Mouse (Mus musculus) limb, embryonic 14.5 days (tissue): ENCODE measurements at regions not wholly inside any gene's neighbourhood (a gene's known extent, or its start where the extent isn't known, plus 50 kb on each side); places are given as distances from the start of the nearest gene placed in this dataset.

Experiments
- ATAC-seq: fragments of 200-750 bp; cut with Nextera tagmentation; 2 replicates; pipeline ENCODE4 v1.8.0; 2017; ENCODE audit warnings: low read depth, moderate number of reproducible peaks, moderate TSS enrichment; ENCODE audit not compliant: low FRiP score
- DNase-seq: peaks from one replicate; pipeline ENCODE4 v3.0.0-alpha.2; 2015; ENCODE audit warnings: low spot score
- H3K27ac ChIP-seq: fragments of 300-500 bp; sonication (generic); replicated peaks from 2 replicates; pipeline ENCODE4 v1.5.1; 2014; ENCODE audit warnings: low read depth, mild to moderate bottlenecking, low read length, moderate library complexity, mixed read lengths
- H3K27me3 ChIP-seq: fragments of 300-500 bp; sonication (generic); 2 replicates; pipeline ENCODE4 v1.6.1; 2014; ENCODE audit warnings: low read length, mixed read lengths; ENCODE audit not compliant: control insufficient read depth, insufficient read depth
- H3K36me3 ChIP-seq: fragments of 300-500 bp; sonication (generic); 2 replicates; pipeline ENCODE4 v1.6.1; 2014; ENCODE audit warnings: mild to moderate bottlenecking, low read length, moderate library complexity, mixed read lengths; ENCODE audit not compliant: control insufficient read depth, insufficient read depth
- H3K4me1 ChIP-seq: fragments of 300-500 bp; sonication (generic); 2 replicates; pipeline ENCODE4 v1.6.1; 2014; ENCODE audit warnings: antibody characterized with exemption, low read length, mixed read lengths; ENCODE audit not compliant: control insufficient read depth, insufficient read depth
- H3K4me2 ChIP-seq: fragments of 300-500 bp; sonication (generic); replicated peaks from 2 replicates; pipeline ENCODE4 v1.6.1; 2014; ENCODE audit warnings: low read depth, mild to moderate bottlenecking, low read length, moderate library complexity; ENCODE audit not compliant: severe bottlenecking
- H3K4me3 ChIP-seq: fragments of 300-500 bp; sonication (generic); replicated peaks from 2 replicates; pipeline ENCODE4 v1.5.1; 2014; ENCODE audit warnings: low read length
- H3K9ac ChIP-seq: fragments of 300-500 bp; sonication (generic); 2 replicates; pipeline ENCODE4 v1.6.1; 2014; ENCODE audit warnings: mild to moderate bottlenecking, low read depth, low read length, moderate library complexity; ENCODE audit not compliant: severe bottlenecking
- H3K9me3 ChIP-seq: fragments of 300-500 bp; sonication (generic); 2 replicates; pipeline ENCODE4 v1.6.1; 2016; ENCODE audit warnings: low read length; ENCODE audit not compliant: control insufficient read depth
- POLR2A ChIP-seq: fragments of 200-500 bp; IDR thresholded peaks from 2 replicates; pipeline ENCODE4 v1.8.0; 2012; ENCODE audit warnings: inconsistent platforms, mild to moderate bottlenecking, moderate library complexity, borderline replicate concordance; ENCODE audit not compliant: insufficient read depth, insufficient read length; ENCODE audit errors: extremely low read depth
- WGBS: fragments of 180-500 bp; shearing (Covaris S2); extraction: QIAGEN DNeasy Blood & Tissue Kit; methylation state at CpG from one replicate; pipeline ENCODE4 v1.1.7; 2014; 5-methylcytosine and 5-hydroxymethylcytosine counted together

DNA sequence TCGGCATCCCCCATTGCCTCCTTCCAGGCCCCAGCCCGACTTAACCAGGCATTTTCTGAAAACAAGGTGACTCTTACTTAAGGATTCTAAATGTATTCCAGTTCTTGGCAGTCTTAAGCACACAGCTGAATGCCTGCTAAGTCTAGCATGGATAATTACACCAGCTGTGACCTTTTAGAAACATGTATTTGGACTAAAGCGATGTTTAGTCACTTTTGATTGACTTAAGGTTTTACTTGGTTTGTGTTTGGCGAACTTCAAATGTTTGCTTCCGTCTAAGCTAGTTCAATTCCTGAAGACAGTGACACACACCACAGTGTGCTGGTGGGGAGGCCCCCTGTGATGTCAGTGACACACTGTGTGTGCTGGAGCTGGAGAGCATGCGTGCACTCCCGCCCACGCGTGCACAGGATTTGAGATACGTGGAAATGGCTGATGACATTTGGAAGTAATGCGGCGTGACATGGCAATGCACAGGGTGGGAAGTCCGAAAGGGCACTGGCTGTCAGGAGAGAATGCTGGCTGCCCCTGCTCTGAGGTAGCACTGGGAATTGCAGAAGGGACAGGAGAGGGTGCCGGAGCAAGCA, 179.0 kb upstream of the Cdh13 start:
- no peak overlapping the region for H3K4me2 ChIP-seq
- no peak for ATAC-seq
- H3K9me3 ChIP-seq = no peaks in the 10 kb centered on the region
- peak; percentile 26 for DNase-seq
- 78% methylated on average over 14 of the region's 14 CpGs for WGBS
- peaks cover 13% of the 10 kb centered on the region; the same call in 1 of the 2 replicates for H3K4me1 ChIP-seq
- H3K27ac ChIP-seq = no peak overlapping the region
- no peak overlapping the region for H3K4me3 ChIP-seq
- no peaks in the 10 kb centered on the region for H3K36me3 ChIP-seq
- no peaks in the 10 kb centered on the region for H3K27me3 ChIP-seq
- no peak for TF ChIP-seq POLR2A
- no peak overlapping the region for H3K9ac ChIP-seq

- DNase-seq (no peak), ATAC-seq (no peak)
- no peak for TF ChIP-seq POLR2A
- Histone ChIP-seq H3K9me3 (no peaks in the 10 kb centered on the region), H3K27ac (no peak overlapping the region), H3K9ac (no peak overlapping the region), H3K27me3 (no peaks in the 10 kb centered on the region), H3K4me2 (no peak overlapping the region), H3K36me3 (no peaks in the 10 kb centered on the region), H3K4me3 (no peak overlapping the region), H3K4me1 (peaks cover 20% of the 10 kb centered on the region; the same call in 1 of the 2 replicates)
- WGBS = 34% methylated on average over 8 of the region's 8 CpGs
Measured at GRCm38 (mm10) chr8:118101346-118101745, 182.2 kb upstream of the Cdh13 start.

GRCm38 (mm10) chr8:118062736-118063135, 220.8 kb upstream of the Cdh13 start:
- Histone ChIP-seq H3K36me3 (no peaks in the 10 kb centered on the region), H3K9me3 (no peaks in the 10 kb centered on the region), H3K27me3 (no peaks in the 10 kb centered on the region), H3K9ac (no peak overlapping the region), H3K4me2 (no peak overlapping the region), H3K4me1 (peaks cover 2% of the 10 kb centered on the region; the same call in 1 of the 2 replicates), H3K4me3 (no peak overlapping the region), H3K27ac (no peak overlapping the region)
- TF ChIP-seq POLR2A = no peak
- WGBS = 51% methylated on average over 5 of the region's 5 CpGs
- DNase-seq (no peak), ATAC-seq (no peak)

- no peaks in the 10 kb centered on the region for H3K4me1 ChIP-seq
- no peak overlapping the region for H3K9ac ChIP-seq
- TF ChIP-seq POLR2A = no peak
- WGBS = 73% methylated on average over 6 of the region's 6 CpGs
- H3K9me3 ChIP-seq = no peaks in the 10 kb centered on the region
- no peak overlapping the region for H3K27ac ChIP-seq
- ATAC-seq (no peak), DNase-seq (no peak)
- no peak overlapping the region for H3K4me3 ChIP-seq
- no peaks in the 10 kb centered on the region for H3K36me3 ChIP-seq
- no peak overlapping the region for H3K4me2 ChIP-seq
- H3K27me3 ChIP-seq = no peaks in the 10 kb centered on the region
Measured at GRCm38 (mm10) chr8:118056781-118057180, 226.8 kb upstream of the Cdh13 start.

GRCm38 (mm10) chr8:118055536-118055935, 228.0 kb upstream of the Cdh13 start:
- Histone ChIP-seq H3K27ac (no peak overlapping the region), H3K9me3 (no peaks in the 10 kb centered on the region), H3K4me1 (no peaks in the 10 kb centered on the region), H3K4me3 (no peak overlapping the region), H3K9ac (no peak overlapping the region), H3K36me3 (no peaks in the 10 kb centered on the region), H3K27me3 (no peaks in the 10 kb centered on the region), H3K4me2 (no peak overlapping the region)
- no peak for TF ChIP-seq POLR2A
- ATAC-seq (no peak), DNase-seq (no peak)
- WGBS = 89% methylated on average over 5 of the region's 5 CpGs
